In the genomic region with DNA sequence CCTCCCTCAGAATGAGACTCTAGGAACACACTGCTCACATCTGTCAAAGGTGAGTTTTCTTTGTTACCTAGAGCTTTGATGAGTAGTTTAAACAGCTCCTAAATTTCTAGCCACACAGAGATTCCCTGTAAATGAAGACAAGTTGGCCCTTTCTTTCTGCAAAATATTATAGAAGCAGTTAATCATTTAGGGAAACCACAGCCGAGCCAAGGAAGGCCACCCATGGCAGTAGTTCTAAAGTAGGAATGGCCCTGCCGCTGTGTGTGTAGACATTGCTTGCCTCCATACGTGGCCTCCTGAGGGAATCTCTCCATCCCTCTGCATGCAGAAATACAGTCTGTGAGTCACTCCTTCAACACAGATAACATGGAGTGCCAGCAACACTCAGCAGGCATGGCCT, we compare ENCODE assay signal across 29 mouse cellular contexts. TPM values are rescaled to one million over a fixed set of nuclear protein-coding genes. Genes with fewer than 3 reads are reported as not detected.
DNase-seq lines count a peak whose midpoint lies in the region; ATAC-seq and TF ChIP-seq lines count a peak whose summit lies in the region.
"Had no signal": no experiment of that assay in that cellular context is flagged by ENCODE, and none has a peak within 500 bp of the region (broad histone marks: within the 10 kb centered on the region; RNA-seq: fewer than 3 reads in every experiment).

No protein-coding gene starts in this region.

- H3K27ac ChIP-seq in kidney, embryonic 16.5 days (ENCODE audit: low read length): no peak overlapping the region
- no peak overlapping the region for H3K27ac ChIP-seq in midbrain, embryonic 11.5 days (ENCODE audit: low read depth, low read length)
- no peak overlapping the region for H3K27ac ChIP-seq in midbrain, postnatal 0 days (ENCODE audit: low read depth, low read length)
- H3K27ac ChIP-seq: embryonic facial prominence, embryonic 10.5 days; embryonic facial prominence, embryonic 12.5 days; forebrain, embryonic 13.5 days had no signal

- H3K36me3 ChIP-seq in kidney, embryonic 16.5 days (ENCODE audit: insufficient read depth, low read length): no peaks in the 10 kb centered on the region
- no peaks in the 10 kb centered on the region for H3K36me3 ChIP-seq in midbrain, embryonic 11.5 days (ENCODE audit: control insufficient read depth, insufficient read depth, low read length)
- H3K36me3 ChIP-seq in midbrain, postnatal 0 days (ENCODE audit: insufficient read depth, low read length): no peaks in the 10 kb centered on the region
- H3K36me3 ChIP-seq: embryonic facial prominence, embryonic 10.5 days; embryonic facial prominence, embryonic 12.5 days; G1E had no signal

- peak; percentile 55; the same call in 1 of the 2 replicates for ATAC-seq in frontal cortex, adult (ENCODE audit: low TSS enrichment)
- ATAC-seq in kidney, embryonic 16.5 days (ENCODE audit: low FRiP score, low TSS enrichment): no peak
- no peak for ATAC-seq in midbrain, embryonic 11.5 days (ENCODE audit: low FRiP score)
- ATAC-seq in midbrain, postnatal 0 days (ENCODE audit: low FRiP score): no peak
- ATAC-seq: activated CD4-positive, CD25-positive, alpha-beta regulatory T cell, adult 4 months; CD4-positive, CD25-positive, alpha-beta regulatory T cell, adult 4 months; forebrain, embryonic 13.5 days; Patski had no signal

- H3K4me2 ChIP-seq in kidney, embryonic 16.5 days (replicated peaks; ENCODE audit: low read depth, low read length): no peak overlapping the region
- no peak overlapping the region for H3K4me2 ChIP-seq in midbrain, embryonic 11.5 days
- H3K4me2 ChIP-seq in midbrain, postnatal 0 days (ENCODE audit: low read depth, low read length, poor library complexity, severe bottlenecking): no peak overlapping the region
- H3K4me2 ChIP-seq: embryonic facial prominence, embryonic 12.5 days; forebrain, embryonic 13.5 days had no signal

- H3K4me3 ChIP-seq in kidney, embryonic 16.5 days (ENCODE audit: low read length): no peak overlapping the region
- H3K4me3 ChIP-seq in midbrain, embryonic 11.5 days (ENCODE audit: low read depth, low read length): no peak overlapping the region
- H3K4me3 ChIP-seq in midbrain, postnatal 0 days (ENCODE audit: low read depth, low read length): no peak overlapping the region
- H3K4me3 ChIP-seq: embryonic facial prominence, embryonic 10.5 days; embryonic facial prominence, embryonic 12.5 days; forebrain, embryonic 13.5 days had no signal

- no peak for DNase-seq in frontal cortex, postnatal 10 days (ENCODE audit: low spot score in 2 of 2)
- DNase-seq in kidney, adult 8-10 months: peak; percentile 15 to 24
- no peak for DNase-seq in kidney, adult 11 months
- DNase-seq in kidney, postnatal 14 days: peak; percentile 20
- DNase-seq in midbrain, embryonic 11.5 days (ENCODE audit: low spot score, missing footprints): peak; percentile 54
- no peak for DNase-seq in midbrain, postnatal 0 days (ENCODE audit: low spot score)
- DNase-seq: adrenal gland, adult 8-10 months; adrenal gland, postnatal 14 days; adrenal gland, postnatal 36 days; B cell, adult 2 months; cerebellum, adult 11-12 months; cerebellum, adult 2 months; cerebellum, adult 9-10 months; cerebellum, postnatal 10 days; cerebellum, postnatal 25 days had no signal

- H3K9me3 ChIP-seq in kidney, embryonic 16.5 days (ENCODE audit: low read length): no peaks in the 10 kb centered on the region
- H3K9me3 ChIP-seq in midbrain, embryonic 11.5 days (ENCODE audit: control insufficient read depth, low read length): no peaks in the 10 kb centered on the region
- H3K9me3 ChIP-seq in midbrain, postnatal 0 days (ENCODE audit: low read length): no peaks in the 10 kb centered on the region
- H3K9me3 ChIP-seq: embryonic facial prominence, embryonic 10.5 days; embryonic facial prominence, embryonic 12.5 days; forebrain, embryonic 13.5 days; G1E had no signal

- WGBS in kidney, embryonic 16.5 days: 64% methylated on average over 3 of the region's 3 CpGs
- WGBS in midbrain, embryonic 11.5 days: 87% methylated on average over 3 of the region's 3 CpGs
- 82% methylated on average over 3 of the region's 3 CpGs for WGBS in midbrain, postnatal 0 days

- peaks cover 37% of the 10 kb centered on the region for H3K27me3 ChIP-seq in kidney, embryonic 16.5 days (ENCODE audit: insufficient read depth, low read length)
- peaks cover 24% of the 10 kb centered on the region for H3K27me3 ChIP-seq in midbrain, embryonic 11.5 days (ENCODE audit: control insufficient read depth, insufficient read depth, low read length)
- H3K27me3 ChIP-seq in midbrain, postnatal 0 days (ENCODE audit: insufficient read depth, low read length): 0 out of 2 replicates have a peak, but pooled peaks cover 15% of the 10 kb centered on the region

- H3K4me1 ChIP-seq in kidney, embryonic 16.5 days (ENCODE audit: insufficient read depth, low read length): no peaks in the 10 kb centered on the region
- peaks cover 9% of the 10 kb centered on the region for H3K4me1 ChIP-seq in midbrain, embryonic 11.5 days (ENCODE audit: control insufficient read depth, insufficient read depth, low read length)
- H3K4me1 ChIP-seq in midbrain, postnatal 0 days (ENCODE audit: insufficient read depth, low read length): no peaks in the 10 kb centered on the region

- no peak for TF ChIP-seq CTCF in midbrain, postnatal 0 days (IDR thresholded peaks at IDR 0.05)

- no peak overlapping the region for H3K9ac ChIP-seq in kidney, embryonic 16.5 days (replicated peaks; ENCODE audit: low read length)
- H3K9ac ChIP-seq in midbrain, embryonic 11.5 days (ENCODE audit: low read length): no peak overlapping the region
- no peak overlapping the region for H3K9ac ChIP-seq in midbrain, postnatal 0 days (replicated peaks; ENCODE audit: low read length, poor library complexity, severe bottlenecking)
- H3K9ac ChIP-seq: embryonic facial prominence, embryonic 12.5 days; forebrain, embryonic 13.5 days had no signal

RNA-seq across cellular contexts. Expression of gene Spaca7, which starts 14.0 kb away (rescaled TPM):
- 1.1 and 1.3 TPM in 2 replicates for polyA plus RNA-seq in kidney, embryonic 16.5 days (2015; fragmentation: Nextera tagmentation; extraction: Ambion mirVana)
- polyA plus RNA-seq in midbrain, embryonic 11.5 days (2014; fragmentation: Nextera tagmentation; extraction: Ambion mirVana): not detected in 2 replicates
- not detected in 2 replicates for total RNA-seq in midbrain, postnatal 0 days (2014; rRNA removed)
- not detected in 2 replicates for polyA plus RNA-seq in midbrain, postnatal 0 days (2015; fragmentation: Nextera tagmentation; extraction: Ambion mirVana)
- total RNA-seq: adrenal gland, adult 18-20 months; adrenal gland, adult 8-10 months; adrenal gland, postnatal 14 days; adrenal gland, postnatal 36 days; CH12.LX; G1E had no signal
- polyA plus RNA-seq: activated CD4-positive, CD25-positive, alpha-beta regulatory T cell, adult 4 months; CD4-positive, CD25-positive, alpha-beta regulatory T cell, adult 4 months; cerebellum, adult 2 months; cortical plate, adult 2 months; embryonic facial prominence, embryonic 10.5 days; embryonic facial prominence, embryonic 12.5 days; embryonic facial prominence, embryonic 14.5 days; forebrain, embryonic 11.5 days; forebrain, embryonic 13.5 days; G1E had no signal

Comparison
In these comparisons a context has a peak if more than half of its experiments do, and no peak if none do; other contexts are left out.
1. DNase-seq: peak in kidney, adult 8-10 months (2 of 2), kidney, postnatal 14 days (single experiment) and midbrain, embryonic 11.5 days (single experiment); none in frontal cortex, postnatal 10 days (0 of 2), kidney, adult 11 months (single experiment) and midbrain, postnatal 0 days (single experiment).